Mouse (Mus musculus) midbrain, embryonic 11.5 days (tissue): ENCODE results near the gene Dab2. TPM values are rescaled to one million over a fixed set of nuclear protein-coding genes. Genes with fewer than 3 reads are reported as not detected.

Source experiments
- ATAC-seq: fragments of 200-750 bp; cut with Nextera tagmentation; 2 replicates; pipeline ENCODE4 v1.8.0; 2017; ENCODE audit warnings: moderate TSS enrichment, moderate library complexity; ENCODE audit not compliant: low FRiP score
- DNase-seq: peaks from one replicate; pipeline ENCODE4 v3.0.0; 2015; ENCODE audit warnings: low spot score; ENCODE audit errors: missing footprints
- H3K27ac ChIP-seq: fragments of 300-500 bp; sonication (generic); 2 replicates; pipeline ENCODE4 v1.5.1; 2014; ENCODE audit warnings: low read depth, low read length
- H3K27me3 ChIP-seq: fragments of 300-500 bp; sonication (generic); 2 replicates; pipeline ENCODE4 v1.6.1; 2014; ENCODE audit warnings: mild to moderate bottlenecking, low read length, moderate library complexity, mixed read lengths; ENCODE audit not compliant: control insufficient read depth, insufficient read depth
- H3K36me3 ChIP-seq: fragments of 300-500 bp; sonication (generic); 2 replicates; pipeline ENCODE4 v1.6.1; 2014; ENCODE audit warnings: mild to moderate bottlenecking, low read length, moderate library complexity, mixed read lengths; ENCODE audit not compliant: control insufficient read depth, insufficient read depth
- H3K4me1 ChIP-seq: fragments of 300-500 bp; sonication (generic); 2 replicates; pipeline ENCODE4 v1.6.1; 2014; ENCODE audit warnings: low read length; ENCODE audit not compliant: control insufficient read depth, insufficient read depth
- H3K4me2 ChIP-seq: fragments of 300-500 bp; sonication (generic); 2 replicates; pipeline ENCODE4 v1.6.1; 2014; ENCODE audit warnings: mild to moderate bottlenecking, moderate library complexity
- H3K4me3 ChIP-seq: fragments of 300-500 bp; sonication (generic); 2 replicates; pipeline ENCODE4 v1.5.1; 2014; ENCODE audit warnings: low read depth, low read length
- H3K9ac ChIP-seq: fragments of 300-500 bp; sonication (generic); 2 replicates; pipeline ENCODE4 v1.6.1; 2014; ENCODE audit warnings: low read length
- H3K9me3 ChIP-seq: fragments of 300-500 bp; sonication (generic); 2 replicates; pipeline ENCODE4 v1.6.1; 2016; ENCODE audit warnings: low read length; ENCODE audit not compliant: control insufficient read depth
- WGBS: fragments of 180-500 bp; shearing (Covaris S2); extraction: QIAGEN DNeasy Blood & Tissue Kit; methylation state at CpG from one replicate; pipeline ENCODE4 v1.1.7; 2014; 5-methylcytosine and 5-hydroxymethylcytosine counted together
- polyA plus RNA-seq: library from polyadenylated mRNA; unstranded; fragments of >200 nt; fragmentation: Nextera tagmentation; extraction: Ambion mirVana; gene quantifications from 2 replicates; pipeline ENCODE4 v1.2.1, GENCODE M21; 2014

Gene Dab2
- polyA plus RNA-seq, 1 experiment from 2014 or later: 62.1 TPM

- Histone ChIP-seq H3K9ac (no peak overlapping the region), H3K9me3 (no peaks in the 10 kb centered on the region), H3K4me3 (no peak overlapping the region), H3K27ac (no peak overlapping the region), H3K27me3 (no peaks in the 10 kb centered on the region), H3K4me2 (no peak overlapping the region), H3K4me1 (no peaks in the 10 kb centered on the region), H3K36me3 (no peaks in the 10 kb centered on the region)
- DNase-seq: no peak
- ATAC-seq: no peak
- WGBS: 66% methylated on average over 5 of the region's 5 CpGs
These were observed 20.9 kb downstream of the Dab2 start for GRCm38 (mm10) chr15:6320501-6320900.

GRCm38 (mm10) chr15:6321263-6321662 is 21.7 kb downstream of the Dab2 start:
- no peak for ATAC-seq
- Histone ChIP-seq H3K27me3 (no peaks in the 10 kb centered on the region), H3K27ac (no peak overlapping the region), H3K4me1 (no peaks in the 10 kb centered on the region), H3K36me3 (no peaks in the 10 kb centered on the region), H3K4me3 (no peak overlapping the region), H3K9ac (no peak overlapping the region), H3K9me3 (no peaks in the 10 kb centered on the region), H3K4me2 (no peak overlapping the region)
- WGBS: 89% methylated on average over 4 of the region's 4 CpGs
- no peak for DNase-seq

- Histone ChIP-seq H3K4me3 (no peak overlapping the region), H3K4me1 (no peaks in the 10 kb centered on the region), H3K9ac (no peak overlapping the region), H3K4me2 (no peak overlapping the region), H3K27me3 (no peaks in the 10 kb centered on the region), H3K9me3 (no peaks in the 10 kb centered on the region), H3K36me3 (no peaks in the 10 kb centered on the region), H3K27ac (no peak overlapping the region)
- 62% methylated on average over 5 of the region's 5 CpGs for WGBS
- no peak for ATAC-seq
- DNase-seq: no peak
These were observed 22.7 kb downstream of the Dab2 start for GRCm38 (mm10) chr15:6322311-6322710.

- H3K4me2 ChIP-seq: no peak overlapping the region
- ATAC-seq (no peak), DNase-seq (peak; percentile 33)
- no peaks in the 10 kb centered on the region for H3K9me3 ChIP-seq
- WGBS: 91% methylated on average over 7 of the region's 7 CpGs
- no peak overlapping the region for H3K27ac ChIP-seq
- H3K4me3 ChIP-seq: no peak overlapping the region
- no peaks in the 10 kb centered on the region for H3K4me1 ChIP-seq
- H3K9ac ChIP-seq: no peak overlapping the region
- no peaks in the 10 kb centered on the region for H3K36me3 ChIP-seq
- H3K27me3 ChIP-seq: no peaks in the 10 kb centered on the region
These were observed 24.0 kb downstream of the Dab2 start for GRCm38 (mm10) chr15:6323577-6323976.

- H3K4me2 ChIP-seq: no peak overlapping the region
These were observed 25.9 kb downstream of the Dab2 start for GRCm38 (mm10) chr15:6325443-6325842.

GRCm38 (mm10) chr15:6326011-6326410 is 26.4 kb downstream of the Dab2 start:
- ATAC-seq (no peak), DNase-seq (peak; percentile 28)
- no peaks in the 10 kb centered on the region for H3K9me3 ChIP-seq
- no peaks in the 10 kb centered on the region for H3K4me1 ChIP-seq
- no peak overlapping the region for H3K4me3 ChIP-seq
- no peaks in the 10 kb centered on the region for H3K36me3 ChIP-seq
- no peak overlapping the region for H3K27ac ChIP-seq
- no peak overlapping the region for H3K4me2 ChIP-seq
- 94% methylated on average over 4 of the region's 4 CpGs for WGBS
- no peaks in the 10 kb centered on the region for H3K27me3 ChIP-seq
- H3K9ac ChIP-seq: no peak overlapping the region

More at GRCm38 (mm10) chr15:6325443-6325842, 25.9 kb downstream of the Dab2 start:
- Histone ChIP-seq H3K27me3 (no peaks in the 10 kb centered on the region), H3K9me3 (no peaks in the 10 kb centered on the region), H3K9ac (no peak overlapping the region), H3K4me3 (no peak overlapping the region), H3K27ac (no peak overlapping the region), H3K4me1 (no peaks in the 10 kb centered on the region), H3K36me3 (no peaks in the 10 kb centered on the region)
- peak; percentile 35 for DNase-seq
- WGBS: 79% methylated on average over 4 of the region's 4 CpGs
- no peak for ATAC-seq

GRCm38 (mm10) chr15:6331380-6331779 is 31.8 kb downstream of the Dab2 start:
- 77% methylated on average over 2 of the region's 2 CpGs for WGBS
- H3K27ac ChIP-seq: no peak overlapping the region
- no peaks in the 10 kb centered on the region for H3K4me1 ChIP-seq
- DNase-seq: peak; percentile 28
- no peaks in the 10 kb centered on the region for H3K36me3 ChIP-seq
- no peaks in the 10 kb centered on the region for H3K27me3 ChIP-seq
- no peak overlapping the region for H3K4me3 ChIP-seq
- ATAC-seq: no peak
- no peak overlapping the region for H3K9ac ChIP-seq
- no peaks in the 10 kb centered on the region for H3K9me3 ChIP-seq
- no peak overlapping the region for H3K4me2 ChIP-seq

GRCm38 (mm10) chr15:6334664-6335206 is 35.1 kb downstream of the Dab2 start:
- Histone ChIP-seq H3K4me2 (no peak overlapping the region), H3K9me3 (no peaks in the 10 kb centered on the region), H3K27ac (no peak overlapping the region), H3K27me3 (no peaks in the 10 kb centered on the region), H3K4me1 (no peaks in the 10 kb centered on the region), H3K36me3 (no peaks in the 10 kb centered on the region), H3K9ac (no peak overlapping the region), H3K4me3 (no peak overlapping the region)
- ATAC-seq: no peak
- WGBS: 87% methylated on average over 1 of the region's 1 CpGs
- peak; percentile 56 for DNase-seq

- WGBS: 75% methylated on average over 5 of the region's 5 CpGs
- no peak; the same call in 1 of the 2 replicates for ATAC-seq
These were observed 40.2 kb downstream of the Dab2 start for GRCm38 (mm10) chr15:6339767-6340166.

More at GRCm38 (mm10) chr15:6339767-6340166, 40.2 kb downstream of the Dab2 start:
- H3K27ac ChIP-seq: no peak overlapping the region
- H3K4me1 ChIP-seq: no peaks in the 10 kb centered on the region
- no peaks in the 10 kb centered on the region for H3K9me3 ChIP-seq
- H3K4me3 ChIP-seq: no peak overlapping the region
- H3K27me3 ChIP-seq: no peaks in the 10 kb centered on the region
- no peak overlapping the region for H3K9ac ChIP-seq
- DNase-seq: no peak
- H3K4me2 ChIP-seq: no peak overlapping the region
- H3K36me3 ChIP-seq: no peaks in the 10 kb centered on the region
